Mouse (Mus musculus): ENCODE data around the gene Sf3a1. TPM values are rescaled to one million over a fixed set of nuclear protein-coding genes. Genes with fewer than 3 reads are reported as not detected.

The Sf3a1 gene
- polyA plus RNA-seq, 1 experiment: 23.1 TPM

- Histone ChIP-seq H3K4me1 (ENCODE audit: control insufficient read depth, insufficient read depth, low read length) (peaks cover 51% of the 10 kb centered on the region), H3K27ac (ENCODE audit: insufficient read depth, low read depth, low read length) (no peak overlapping the region), H3K4me3 (ENCODE audit: insufficient read depth, low read length) (no peak overlapping the region)
- TF ChIP-seq POLR2A (IDR thresholded peaks at IDR 0.05; ENCODE audit: borderline replicate concordance, low read depth, low read length): no peak
- TF ChIP-seq CTCF (IDR thresholded peaks at IDR 0.05; ENCODE audit: low read depth, low read length): no peak
Measured at GRCm38 (mm10) chr11:4196636-4197035, 36.5 kb downstream of the Sf3a1 start.

DNA sequence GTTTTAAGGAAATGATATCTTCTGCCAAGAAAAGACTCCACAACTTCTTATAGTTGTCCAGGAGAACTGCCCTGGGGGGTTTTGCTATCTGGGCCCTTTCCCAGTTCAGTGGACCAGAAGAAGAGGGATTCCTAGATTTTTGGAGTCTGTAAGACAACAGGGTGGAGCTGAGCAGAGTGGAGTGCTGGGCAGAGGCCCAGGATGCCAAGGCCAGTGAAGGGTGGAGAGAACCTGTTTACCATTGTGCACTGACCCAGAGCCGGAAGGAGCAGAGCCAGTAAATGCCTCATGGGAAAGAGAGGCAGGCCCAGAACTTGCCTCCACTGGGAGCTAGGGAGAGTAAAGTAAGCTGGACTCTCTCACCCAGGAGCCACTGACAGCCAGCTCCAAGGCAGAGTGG, 37.5 kb downstream of the Sf3a1 start:
- no peak overlapping the region for H3K4me3 ChIP-seq (ENCODE audit: insufficient read depth, low read length)
- peaks cover 50% of the 10 kb centered on the region for H3K4me1 ChIP-seq (ENCODE audit: control insufficient read depth, insufficient read depth, low read length)
- TF ChIP-seq POLR2A (IDR thresholded peaks at IDR 0.05; ENCODE audit: borderline replicate concordance, low read depth, low read length): no peak
- no peak for TF ChIP-seq CTCF (IDR thresholded peaks at IDR 0.05; ENCODE audit: low read depth, low read length)
- no peak overlapping the region for H3K27ac ChIP-seq (ENCODE audit: insufficient read depth, low read depth, low read length)

DNA sequence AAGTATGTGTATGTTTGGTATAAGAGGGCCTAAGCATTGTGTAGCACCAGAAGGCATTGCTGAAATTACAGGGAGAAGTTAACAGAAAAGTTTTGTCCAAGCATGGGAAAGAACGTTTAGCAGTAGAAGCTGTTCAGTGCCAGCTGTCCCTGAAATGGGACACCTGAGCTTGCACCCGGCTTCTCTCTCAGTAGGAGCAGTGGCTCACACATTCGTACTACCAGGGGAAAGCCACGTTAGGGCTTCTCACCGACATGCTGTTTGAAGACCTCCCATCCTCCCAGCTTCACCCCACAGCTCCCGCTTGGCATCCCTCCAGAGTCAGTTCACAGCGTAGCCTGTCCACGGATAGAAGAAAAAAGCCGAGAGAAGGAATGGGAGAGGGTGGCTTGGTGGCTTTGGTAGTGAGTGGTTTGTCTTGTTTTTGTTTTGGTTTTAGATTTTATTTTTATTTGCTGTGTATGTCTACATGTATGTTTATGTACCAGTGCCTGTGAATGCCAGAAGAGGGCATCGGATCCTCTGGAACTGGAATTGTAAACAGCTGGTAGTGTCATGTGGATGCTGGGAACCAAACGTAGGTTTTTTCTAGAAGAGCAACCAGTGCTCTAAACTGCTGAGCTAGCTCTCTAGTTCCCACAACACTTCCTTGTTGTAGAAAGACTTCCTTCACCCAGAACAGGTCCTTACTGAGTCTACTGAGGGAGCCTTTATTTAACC, 42.0 kb downstream of the Sf3a1 start:
- no peak overlapping the region for H3K4me3 ChIP-seq (ENCODE audit: insufficient read depth, low read length)
- no peak for TF ChIP-seq POLR2A (IDR thresholded peaks at IDR 0.05; ENCODE audit: borderline replicate concordance, low read depth, low read length)
- TF ChIP-seq CTCF (IDR thresholded peaks at IDR 0.05; ENCODE audit: low read depth, low read length): no peak
- peak overlapping the region; percentile 42 for H3K27ac ChIP-seq (ENCODE audit: insufficient read depth, low read depth, low read length)
- H3K4me1 ChIP-seq (ENCODE audit: control insufficient read depth, insufficient read depth, low read length): peaks cover 31% of the 10 kb centered on the region

DNA sequence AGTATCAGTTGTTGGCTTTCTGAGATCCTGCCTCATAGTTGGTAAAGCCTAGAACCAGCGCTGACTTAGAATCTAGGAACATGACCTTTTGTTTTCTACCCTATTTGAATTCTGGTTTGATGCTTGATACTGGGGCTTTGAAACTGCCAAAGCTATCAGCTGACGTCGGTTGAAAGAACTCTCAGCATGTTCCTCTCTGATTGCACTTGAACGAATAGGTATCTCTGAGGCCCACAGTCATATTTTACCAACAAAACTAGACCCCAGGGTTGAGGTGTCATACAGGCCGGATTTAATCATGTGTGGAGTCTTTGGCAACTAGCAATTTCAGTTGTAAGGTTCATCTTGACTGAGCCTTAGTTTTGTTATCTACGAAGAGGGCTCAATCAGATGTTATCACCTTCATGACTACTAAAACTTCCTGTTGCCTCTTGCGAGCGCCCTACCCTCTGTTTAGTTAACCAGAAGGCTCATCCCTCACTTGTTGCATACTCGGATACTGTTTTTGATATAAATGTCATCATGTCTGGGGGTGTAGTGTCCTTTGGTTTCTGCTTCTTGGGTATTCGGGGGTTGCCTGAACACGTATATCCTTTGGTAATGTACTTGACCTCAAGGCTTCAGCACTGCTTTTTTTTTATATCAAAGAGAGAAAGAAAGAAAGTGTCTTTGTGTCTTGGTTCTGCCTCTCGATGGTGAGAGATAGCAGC, 43.0 kb downstream of the Sf3a1 start:
- peaks cover 22% of the 10 kb centered on the region for H3K4me1 ChIP-seq (ENCODE audit: control insufficient read depth, insufficient read depth, low read length)
- H3K4me3 ChIP-seq (ENCODE audit: insufficient read depth, low read length): no peak overlapping the region
- TF ChIP-seq POLR2A (IDR thresholded peaks at IDR 0.05; ENCODE audit: borderline replicate concordance, low read depth, low read length) (no peak), CTCF (IDR thresholded peaks at IDR 0.05; ENCODE audit: low read depth, low read length) (no peak)
- H3K27ac ChIP-seq (ENCODE audit: insufficient read depth, low read depth, low read length): no peak overlapping the region

- no peak overlapping the region for H3K27ac ChIP-seq (ENCODE audit: insufficient read depth, low read depth, low read length)
- H3K4me1 ChIP-seq (ENCODE audit: control insufficient read depth, insufficient read depth, low read length): peaks cover 22% of the 10 kb centered on the region
- H3K4me3 ChIP-seq (ENCODE audit: insufficient read depth, low read length): no peak overlapping the region
- TF ChIP-seq CTCF (IDR thresholded peaks at IDR 0.05; ENCODE audit: low read depth, low read length) (no peak), POLR2A (IDR thresholded peaks at IDR 0.05; ENCODE audit: borderline replicate concordance, low read depth, low read length) (no peak)
Measured at GRCm38 (mm10) chr11:4203705-4204074, 43.5 kb downstream of the Sf3a1 start.

DNA sequence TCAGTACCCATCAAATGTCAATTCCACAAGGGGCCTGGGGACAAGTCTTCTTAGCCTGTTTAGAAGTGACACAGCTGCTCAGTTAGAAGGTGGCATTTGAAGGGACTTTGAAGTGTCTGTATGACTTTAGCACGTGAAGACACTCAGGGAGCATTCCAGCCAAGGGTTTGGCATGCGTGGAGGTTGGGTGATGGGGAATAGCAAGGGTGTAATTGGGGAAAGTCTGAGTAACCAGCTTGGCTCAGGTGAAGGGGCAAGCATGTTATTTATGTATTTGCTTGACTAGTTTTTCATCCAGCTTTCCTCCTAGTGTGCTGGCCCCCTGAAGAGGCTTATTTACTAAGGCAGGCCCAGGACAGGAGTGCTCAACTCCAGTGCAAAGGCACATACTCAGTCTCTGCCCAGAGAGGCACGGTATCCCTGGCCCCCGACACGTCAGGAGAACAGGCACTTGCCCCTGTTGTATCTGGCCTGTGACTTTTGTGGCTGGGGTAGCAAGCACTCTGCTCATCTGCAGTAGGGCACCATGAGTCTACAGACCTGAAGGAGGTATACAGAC, 45.0 kb downstream of the Sf3a1 start:
- H3K27ac ChIP-seq (ENCODE audit: insufficient read depth, low read depth, low read length): no peak overlapping the region
- TF ChIP-seq CTCF (IDR thresholded peaks at IDR 0.05; ENCODE audit: low read depth, low read length) (no peak), POLR2A (IDR thresholded peaks at IDR 0.05; ENCODE audit: borderline replicate concordance, low read depth, low read length) (no peak)
- peaks cover 22% of the 10 kb centered on the region for H3K4me1 ChIP-seq (ENCODE audit: control insufficient read depth, insufficient read depth, low read length)
- H3K4me3 ChIP-seq (ENCODE audit: insufficient read depth, low read length): no peak overlapping the region

GRCm38 (mm10) chr11:4205951-4206350, 45.8 kb downstream of the Sf3a1 start:
- Histone ChIP-seq H3K27ac (ENCODE audit: insufficient read depth, low read depth, low read length) (no peak overlapping the region), H3K4me3 (ENCODE audit: insufficient read depth, low read length) (no peak overlapping the region), H3K4me1 (ENCODE audit: control insufficient read depth, insufficient read depth, low read length) (peaks cover 22% of the 10 kb centered on the region)
- no peak for TF ChIP-seq CTCF (IDR thresholded peaks at IDR 0.05; ENCODE audit: low read depth, low read length)

DNA sequence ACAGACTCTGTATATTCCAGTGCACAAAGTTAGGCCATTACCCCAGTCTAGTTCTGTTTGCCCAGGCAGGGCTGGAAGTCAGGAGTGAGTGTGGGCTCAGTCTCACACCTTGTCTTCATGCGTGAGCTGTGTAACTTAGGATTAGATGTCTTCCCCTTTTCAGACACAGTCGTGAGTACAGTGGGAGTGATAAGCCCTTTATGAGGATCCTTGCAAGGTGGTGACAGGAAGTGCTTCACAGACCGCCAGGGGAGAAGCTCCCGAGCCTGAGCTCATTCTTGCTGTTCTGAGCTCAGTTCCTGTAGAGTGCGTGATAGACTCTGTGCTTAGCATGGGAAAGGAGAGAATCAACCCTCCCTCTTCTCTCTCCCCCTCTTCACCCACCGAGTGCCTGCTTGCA, 46.4 kb downstream of the Sf3a1 start:
- no peak for TF ChIP-seq CTCF (IDR thresholded peaks at IDR 0.05; ENCODE audit: low read depth, low read length)
- no peak for TF ChIP-seq POLR2A (IDR thresholded peaks at IDR 0.05; ENCODE audit: borderline replicate concordance, low read depth, low read length)
- Histone ChIP-seq H3K27ac (ENCODE audit: insufficient read depth, low read depth, low read length) (no peak overlapping the region), H3K4me1 (ENCODE audit: control insufficient read depth, insufficient read depth, low read length) (peaks cover 22% of the 10 kb centered on the region), H3K4me3 (ENCODE audit: insufficient read depth, low read length) (no peak overlapping the region)

DNA sequence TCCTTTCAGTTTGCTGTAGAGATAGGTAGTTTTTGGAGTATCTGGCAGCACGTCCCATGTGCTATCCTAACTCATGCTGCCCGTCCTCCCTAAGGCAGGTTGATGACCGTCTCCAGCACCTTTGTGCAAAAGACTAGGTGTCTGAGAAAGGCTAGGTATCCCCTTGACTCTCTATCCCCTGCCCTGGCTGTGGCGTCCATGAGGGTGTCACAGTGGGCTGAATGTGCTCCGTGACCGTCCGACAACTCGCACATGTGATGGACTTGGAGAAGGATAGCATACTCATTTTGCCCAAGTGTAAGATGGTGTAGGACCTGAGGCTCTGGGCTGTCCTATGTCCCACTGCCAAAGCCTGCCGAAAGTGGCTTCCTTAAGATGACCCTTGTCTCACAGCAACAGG, 47.5 kb downstream of the Sf3a1 start:
- peaks cover 14% of the 10 kb centered on the region for H3K4me1 ChIP-seq (ENCODE audit: control insufficient read depth, insufficient read depth, low read length)
- no peak overlapping the region for H3K4me3 ChIP-seq (ENCODE audit: insufficient read depth, low read length)
- TF ChIP-seq CTCF (IDR thresholded peaks at IDR 0.05; ENCODE audit: low read depth, low read length) (no peak), POLR2A (IDR thresholded peaks at IDR 0.05; ENCODE audit: borderline replicate concordance, low read depth, low read length) (no peak)
- no peak overlapping the region for H3K27ac ChIP-seq (ENCODE audit: insufficient read depth, low read depth, low read length)

DNA sequence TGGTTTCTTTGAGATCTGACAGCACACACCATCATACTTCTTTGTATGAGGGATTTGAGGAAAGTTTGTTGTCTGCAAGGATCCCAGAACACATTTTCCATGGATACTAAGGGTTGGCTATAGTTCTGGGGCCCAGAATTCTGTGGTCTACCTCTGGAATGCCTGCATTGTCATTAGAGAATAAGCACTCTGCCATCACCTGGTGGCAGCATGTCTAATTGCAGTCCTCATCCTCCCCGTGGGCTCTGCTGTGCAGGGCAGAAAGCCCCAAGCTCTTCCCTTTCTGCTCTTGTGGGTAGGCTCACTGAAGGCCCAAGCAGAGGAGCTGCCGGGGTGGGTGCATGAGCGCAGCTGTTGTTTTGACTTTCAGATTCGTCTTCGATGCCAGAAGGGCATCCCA, 49.4 kb downstream of the Sf3a1 start:
- Histone ChIP-seq H3K27ac (ENCODE audit: insufficient read depth, low read depth, low read length) (no peak overlapping the region), H3K4me3 (ENCODE audit: insufficient read depth, low read length) (no peak overlapping the region), H3K4me1 (ENCODE audit: control insufficient read depth, insufficient read depth, low read length) (peaks cover 3% of the 10 kb centered on the region; the same call in 1 of the 2 replicates)
- TF ChIP-seq CTCF (IDR thresholded peaks at IDR 0.05; ENCODE audit: low read depth, low read length) (no peak), POLR2A (IDR thresholded peaks at IDR 0.05; ENCODE audit: borderline replicate concordance, low read depth, low read length) (no peak)
